Mouse (Mus musculus): ENCODE measurements around the gene Gabra3. TPM values are rescaled to one million over a fixed set of nuclear protein-coding genes. Genes with fewer than 3 reads are reported as not detected.

Gene Gabra3
- not detected in 2 replicates for total RNA-seq (2017)

DNA sequence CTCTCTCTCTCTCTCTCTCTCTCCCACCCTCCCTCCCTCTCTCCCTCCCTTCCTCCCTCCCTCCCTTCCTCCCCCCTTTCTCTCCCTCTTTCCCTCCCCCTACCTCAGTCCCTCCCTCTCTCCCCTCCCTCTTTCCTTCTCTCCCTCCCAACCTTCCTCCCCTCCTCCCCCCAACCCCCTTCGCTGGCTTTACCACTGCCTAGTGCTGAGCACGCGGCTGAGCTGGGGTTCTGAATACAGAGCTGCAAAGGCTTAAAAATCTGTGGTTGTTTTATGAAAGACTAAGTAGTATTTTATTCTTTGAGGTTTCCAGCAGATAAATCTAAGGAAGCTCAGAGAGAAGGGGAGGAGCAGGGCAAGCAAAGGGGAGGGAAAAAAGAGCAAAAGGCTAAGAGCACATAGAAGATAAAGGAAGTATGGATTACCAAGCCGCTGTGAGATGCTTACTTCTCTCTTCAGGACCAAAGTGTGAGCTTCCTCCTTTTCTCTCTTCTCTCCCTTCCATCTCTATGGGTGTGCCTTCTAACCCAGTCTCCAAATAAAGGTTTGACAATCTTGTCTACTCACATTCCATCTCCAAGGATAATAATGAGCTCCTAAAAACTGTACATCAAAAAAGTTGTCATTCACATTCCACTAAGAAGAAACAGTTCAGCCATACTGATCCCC is at the start of gene Gabra3:
Gene Gabra3, minus strand, starts transcription at position 619 of the 669 bp plus-strand sequence.
- ATAC-seq (replicated peaks in 1 of 2; ENCODE audit: insufficient read depth in 1 of 2, low FRiP score in 2 of 2, low TSS enrichment in 1 of 2, low read depth in 1 of 2, poor library complexity in 2 of 2, severe bottlenecking in 2 of 2) = no peak

DNA sequence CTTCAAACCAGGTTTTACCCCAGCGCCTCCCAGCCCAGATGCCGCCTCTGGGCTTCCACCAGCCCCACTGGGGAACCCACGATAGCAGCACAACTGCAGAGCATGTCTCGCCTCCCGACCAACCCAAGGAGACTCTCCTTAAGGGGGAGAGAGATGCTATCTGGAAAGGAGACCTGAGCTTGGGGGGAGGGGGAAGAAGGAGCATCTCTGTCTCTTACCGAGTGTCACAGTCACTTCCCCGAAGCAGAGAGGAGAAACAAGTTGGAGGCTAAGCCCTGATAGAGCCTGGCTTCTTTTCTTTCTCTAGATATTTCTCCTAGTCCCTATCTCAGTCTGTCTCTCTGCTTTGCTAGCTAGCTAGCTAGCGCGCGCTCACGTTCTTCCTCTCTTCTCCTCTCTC is 859 bp downstream of the Gabra3 start:
- ATAC-seq (replicated peaks in 1 of 2; ENCODE audit: insufficient read depth in 1 of 2, low FRiP score in 2 of 2, low TSS enrichment in 1 of 2, low read depth in 1 of 2, poor library complexity in 2 of 2, severe bottlenecking in 2 of 2) = no peak

DNA sequence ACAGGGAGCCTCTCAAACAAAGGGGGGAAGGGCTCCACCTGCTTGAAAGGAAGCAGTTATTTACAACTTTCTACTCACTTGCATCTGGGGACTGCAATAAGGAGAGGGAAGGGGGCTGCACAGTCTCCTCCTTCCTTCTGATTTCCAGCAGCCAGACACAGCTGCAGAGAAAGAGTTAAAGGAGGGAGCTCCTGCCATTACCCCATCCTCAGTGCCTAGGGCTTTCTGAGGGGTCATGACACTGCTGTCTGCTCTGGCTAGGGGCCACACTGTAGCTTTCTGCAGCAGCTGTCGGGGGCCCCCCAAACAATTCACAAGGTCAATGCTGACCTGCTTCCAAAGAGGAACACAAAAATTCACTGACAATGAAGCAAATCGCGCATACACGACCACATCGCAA is 1.3 kb downstream of the Gabra3 start:
- no peak for ATAC-seq (replicated peaks in 1 of 2; ENCODE audit: insufficient read depth in 1 of 2, low FRiP score in 2 of 2, low TSS enrichment in 1 of 2, low read depth in 1 of 2, poor library complexity in 2 of 2, severe bottlenecking in 2 of 2)

DNA sequence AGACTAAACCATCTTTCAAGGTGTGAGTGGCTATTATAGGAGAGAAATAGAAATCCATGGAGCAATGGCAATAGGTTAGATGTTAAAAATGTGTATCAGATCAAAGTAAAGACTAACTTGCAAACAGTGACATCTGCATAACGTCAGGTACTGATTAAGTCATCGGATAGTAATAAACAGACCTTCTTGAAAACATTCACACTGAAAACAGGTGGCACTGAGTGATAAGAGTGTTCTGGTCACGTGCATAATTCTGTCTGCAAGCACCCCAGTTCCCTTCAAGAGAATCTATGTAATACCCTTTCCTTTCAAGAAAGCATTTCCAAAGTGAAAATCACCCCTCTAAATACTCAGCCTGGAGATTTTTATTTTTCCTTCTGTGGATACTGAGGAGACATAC is 6.0 kb downstream of the Gabra3 start:
- ATAC-seq (replicated peaks in 1 of 2; ENCODE audit: insufficient read depth in 1 of 2, low FRiP score in 2 of 2, low TSS enrichment in 1 of 2, low read depth in 1 of 2, poor library complexity in 2 of 2, severe bottlenecking in 2 of 2) = no peak

DNA sequence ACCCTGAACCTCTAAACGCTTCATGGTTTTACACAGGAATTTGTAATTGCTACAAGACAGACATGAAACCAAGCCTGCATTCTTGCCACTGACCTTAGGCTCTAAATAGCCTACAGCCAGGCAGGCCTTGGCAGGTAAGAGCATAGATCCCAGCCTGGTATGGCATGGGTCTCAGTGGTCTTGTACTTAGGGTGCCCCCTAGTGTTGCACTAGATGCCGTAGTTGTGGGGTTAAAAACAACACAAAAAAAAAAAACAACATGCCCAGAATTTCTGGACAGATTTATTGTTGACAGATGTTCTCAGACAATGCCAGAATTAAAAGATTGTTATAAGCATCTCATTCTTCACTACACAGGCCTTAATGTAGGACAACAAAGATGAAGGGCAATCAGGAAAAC is 12.0 kb downstream of the Gabra3 start:
- no peak for ATAC-seq (replicated peaks in 1 of 2; ENCODE audit: insufficient read depth in 1 of 2, low FRiP score in 2 of 2, low TSS enrichment in 1 of 2, low read depth in 1 of 2, poor library complexity in 2 of 2, severe bottlenecking in 2 of 2)

DNA sequence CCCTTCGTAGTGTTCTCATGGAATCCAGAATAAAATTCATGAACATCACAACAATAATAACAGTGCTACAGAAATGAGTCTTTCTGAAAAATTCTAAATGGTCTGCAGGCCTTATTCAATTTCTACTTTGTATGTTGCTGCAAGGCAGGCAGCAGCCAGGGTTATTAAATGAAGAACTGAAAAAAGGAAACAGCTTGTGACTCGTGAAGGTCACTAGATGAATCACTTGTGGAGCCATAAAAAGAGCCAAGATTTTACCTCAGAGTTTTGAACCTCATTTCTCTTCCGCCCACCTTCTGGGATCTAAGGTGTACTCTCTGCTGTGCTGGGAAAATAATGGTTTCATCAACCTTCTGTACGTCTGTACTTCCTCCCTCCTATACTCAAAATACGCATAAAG is 159.4 kb downstream of the Gabra3 start:
- no peak for ATAC-seq (replicated peaks in 1 of 2; ENCODE audit: insufficient read depth in 1 of 2, low FRiP score in 2 of 2, low TSS enrichment in 1 of 2, low read depth in 1 of 2, poor library complexity in 2 of 2, severe bottlenecking in 2 of 2)

DNA sequence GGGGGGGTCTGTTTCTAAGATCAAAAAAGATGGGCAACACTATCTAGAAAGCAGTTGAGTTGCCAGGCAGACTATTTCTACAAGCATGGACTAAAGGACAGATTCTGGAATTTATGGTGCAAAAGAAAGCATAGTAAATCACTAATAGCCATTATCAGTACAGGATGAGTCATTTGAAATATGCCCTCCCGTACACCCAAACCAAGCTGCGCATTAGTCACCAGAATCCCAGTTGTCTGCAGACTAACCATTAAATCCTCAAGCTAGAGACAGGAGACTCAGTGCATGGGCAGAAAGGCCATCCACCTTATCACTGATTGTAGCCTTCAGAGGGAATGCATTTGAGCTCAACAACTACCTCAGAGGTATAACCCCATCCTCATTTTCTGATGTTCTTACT is 166.8 kb downstream of the Gabra3 start:
- no peak for ATAC-seq (replicated peaks in 1 of 2; ENCODE audit: insufficient read depth in 1 of 2, low FRiP score in 2 of 2, low TSS enrichment in 1 of 2, low read depth in 1 of 2, poor library complexity in 2 of 2, severe bottlenecking in 2 of 2)

DNA sequence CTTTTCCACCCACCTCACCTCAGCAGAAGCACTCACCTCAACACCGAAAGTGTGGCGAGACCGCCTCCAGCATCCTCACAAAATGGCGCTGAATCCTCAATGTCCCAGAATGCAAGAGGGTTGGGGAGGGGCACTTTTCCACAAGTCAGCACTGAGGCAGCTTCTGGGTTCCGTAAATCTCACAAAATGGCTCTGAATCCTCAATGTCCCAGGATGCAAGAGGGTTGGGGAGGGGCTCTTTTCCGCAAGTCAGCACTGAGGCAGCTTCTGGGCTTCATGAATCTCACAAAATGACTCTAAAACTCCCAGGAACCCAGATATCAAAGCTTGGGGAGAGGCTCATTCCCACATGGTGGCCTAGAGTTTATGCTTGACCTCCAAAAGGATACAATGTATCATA is 269.9 kb downstream of the Gabra3 start, which contains the start of gene Magea10:
Gene Magea10, minus strand, starts transcription at position 101 of the 400 bp plus-strand sequence.
- no peak for ATAC-seq (replicated peaks in 1 of 2; ENCODE audit: insufficient read depth in 1 of 2, low FRiP score in 2 of 2, low TSS enrichment in 1 of 2, low read depth in 1 of 2, poor library complexity in 2 of 2, severe bottlenecking in 2 of 2)

Other genes with a start within 250 kb of the Gabra3 start
- gene Gabrq, start 168.3 kb upstream of the Gabra3 start, total RNA-seq (2017) = not detected in 2 replicates

All from hematopoietic stem cell, adult 5-6 weeks (primary cell).